8 mouse cellular contexts compared by ENCODE assay signal in the genomic region with DNA sequence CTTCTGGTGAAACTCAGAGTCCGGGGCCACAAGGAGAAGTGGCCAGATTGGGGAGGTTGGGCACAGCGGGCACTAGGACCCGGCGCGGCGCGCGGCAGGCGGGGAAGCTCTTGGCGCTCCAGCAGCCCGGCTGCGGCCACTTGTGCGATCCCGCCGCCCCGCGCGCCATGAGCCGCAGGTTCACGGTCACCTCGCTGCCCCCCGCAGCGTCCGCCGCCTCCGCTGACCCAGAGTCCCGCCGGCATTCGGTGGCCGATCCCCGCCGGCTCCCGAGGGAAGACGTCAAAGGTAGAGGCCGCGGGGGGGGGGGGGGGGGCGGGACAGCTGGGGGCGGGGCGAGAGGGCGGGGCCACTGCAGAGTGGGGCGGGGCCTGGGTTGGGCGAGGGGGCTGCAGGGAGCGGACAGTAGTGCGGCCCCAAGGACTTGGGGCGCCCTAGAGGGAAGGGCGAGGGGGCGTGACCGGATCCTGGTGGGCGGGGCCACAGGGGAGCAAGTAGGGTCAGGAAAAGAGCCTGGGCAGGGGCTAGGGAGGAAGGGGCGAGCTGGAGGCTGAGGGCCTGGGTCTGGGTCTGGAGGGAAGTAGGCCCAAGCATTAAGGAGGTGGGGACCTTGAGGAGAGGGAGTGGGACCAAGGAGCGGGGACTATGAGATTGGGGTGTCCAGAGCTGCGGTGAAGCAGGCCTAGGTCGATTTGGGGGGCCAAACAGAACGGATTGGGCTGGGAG. TPM values are rescaled to one million over a fixed set of nuclear protein-coding genes. Genes with fewer than 3 reads are reported as not detected.
DNase-seq lines count a peak whose midpoint lies in the region; ATAC-seq and TF ChIP-seq lines count a peak whose summit lies in the region.

Gene Slc12a5 (plus strand): TSS at position 87 of the 726 bp plus-strand sequence.

- no peaks in the 10 kb centered on the region for H3K36me3 ChIP-seq in thymus, adult 2 months (ENCODE audit: control insufficient read depth, insufficient read depth, low read length)
- no peaks in the 10 kb centered on the region for H3K36me3 ChIP-seq in forebrain, embryonic 15.5 days
- no peaks in the 10 kb centered on the region for H3K36me3 ChIP-seq in intestine, postnatal 0 days (ENCODE audit: control insufficient read depth, insufficient read depth)
- H3K36me3 ChIP-seq in limb, embryonic 12.5 days, result no peaks in the 10 kb centered on the region
- H3K36me3 ChIP-seq in midbrain, embryonic 12.5 days, result no peaks in the 10 kb centered on the region

- peak within 1 kb of the TSS; percentile 57 for H3K4me2 ChIP-seq in forebrain, embryonic 15.5 days (replicated peaks)
- peak within 1 kb of the TSS; percentile 80 for H3K4me2 ChIP-seq in intestine, postnatal 0 days (replicated peaks; ENCODE audit: low read depth)
- peak within 1 kb of the TSS; percentile 71 for H3K4me2 ChIP-seq in limb, embryonic 12.5 days
- peak within 1 kb of the TSS; percentile 65 for H3K4me2 ChIP-seq in midbrain, embryonic 12.5 days (replicated peaks)

- ATAC-seq in cerebellum, adult (ENCODE audit: insufficient number of reproducible peaks, low FRiP score, low TSS enrichment), result peak; percentile 46; the same call in 1 of the 2 replicates
- peak; percentile 46 for ATAC-seq in forebrain, embryonic 15.5 days (replicated peaks)
- 0 out of 2 replicates have a peak, but pooled peaks have one; percentile 25 for ATAC-seq in intestine, postnatal 0 days
- ATAC-seq in limb, embryonic 12.5 days (ENCODE audit: insufficient number of reproducible peaks, insufficient read depth, low FRiP score, low TSS enrichment, low read depth), result peak; percentile 80; the same call in 1 of the 2 replicates
- peak; percentile 57 for ATAC-seq in midbrain, embryonic 12.5 days (ENCODE audit: low FRiP score, low read depth)

- peak within 1 kb of the TSS; percentile 58 for H3K9ac ChIP-seq in forebrain, embryonic 15.5 days (replicated peaks)
- H3K9ac ChIP-seq in intestine, postnatal 0 days (ENCODE audit: low read depth, low read length), result no peak within 1 kb of the TSS
- H3K9ac ChIP-seq in limb, embryonic 12.5 days (replicated peaks), result peak within 1 kb of the TSS; percentile 63
- H3K9ac ChIP-seq in midbrain, embryonic 12.5 days (replicated peaks), result peak within 1 kb of the TSS; percentile 62

- TF ChIP-seq POLR2A in thymus, adult 2 months (IDR thresholded peaks at IDR 0.05; ENCODE audit: control insufficient read depth, extremely low read depth, insufficient read depth, low read length, poor library complexity), result no peak

- H3K9me3 ChIP-seq in forebrain, embryonic 15.5 days, result no peaks in the 10 kb centered on the region
- H3K9me3 ChIP-seq in intestine, postnatal 0 days (ENCODE audit: control insufficient read depth), result no peaks in the 10 kb centered on the region
- no peaks in the 10 kb centered on the region for H3K9me3 ChIP-seq in limb, embryonic 12.5 days
- no peaks in the 10 kb centered on the region for H3K9me3 ChIP-seq in midbrain, embryonic 12.5 days

- 6% methylated on average over 43 of the region's 54 CpGs for WGBS in thymus, adult 2 months
- 1% methylated on average over 39 of the region's 54 CpGs for WGBS in forebrain, embryonic 15.5 days
- WGBS in intestine, postnatal 0 days, result 2% methylated on average over 38 of the region's 54 CpGs
- 1% methylated on average over 38 of the region's 54 CpGs for WGBS in limb, embryonic 12.5 days
- 2% methylated on average over 45 of the region's 54 CpGs for WGBS in midbrain, embryonic 12.5 days

- peak; percentile 41 for DNase-seq in thymus, adult 2 months
- no peak for DNase-seq in thymus, adult 18-20 months
- peak; percentile 79 for DNase-seq in testis, postnatal 10 days (ENCODE audit: low spot score)

- no peak for TF ChIP-seq CTCF in thymus, adult 2 months (IDR thresholded peaks at IDR 0.05; ENCODE audit: borderline replicate concordance, control insufficient read depth, extremely low read depth, insufficient read depth, low read length, poor library complexity)
- no peak for TF ChIP-seq CTCF in intestine, postnatal 0 days (IDR thresholded peaks at IDR 0.05; ENCODE audit: low read depth)

- H3K27ac ChIP-seq in thymus, adult 2 months (ENCODE audit: control insufficient read depth, insufficient read depth, low read length), result no peak within 1 kb of the TSS
- H3K27ac ChIP-seq in forebrain, embryonic 15.5 days (replicated peaks), result 0 out of 2 replicates have a peak within 1 kb of the TSS, but pooled peaks have one; percentile 29
- no peak within 1 kb of the TSS for H3K27ac ChIP-seq in intestine, postnatal 0 days (ENCODE audit: low read depth, low read length)
- no peak within 1 kb of the TSS for H3K27ac ChIP-seq in limb, embryonic 12.5 days
- peak within 1 kb of the TSS; percentile 36; the same call in 1 of the 2 replicates for H3K27ac ChIP-seq in midbrain, embryonic 12.5 days (replicated peaks)

- peak within 1 kb of the TSS; percentile 44 for H3K4me3 ChIP-seq in thymus, adult 2 months (ENCODE audit: control insufficient read depth, insufficient read depth, low read length)
- peak within 1 kb of the TSS; percentile 56 for H3K4me3 ChIP-seq in forebrain, embryonic 15.5 days
- H3K4me3 ChIP-seq in intestine, postnatal 0 days (ENCODE audit: low read depth, low read length), result peak within 1 kb of the TSS; percentile 47
- peak within 1 kb of the TSS; percentile 64 for H3K4me3 ChIP-seq in limb, embryonic 12.5 days (replicated peaks)
- H3K4me3 ChIP-seq in midbrain, embryonic 12.5 days, result peak within 1 kb of the TSS; percentile 69

- no peaks in the 10 kb centered on the region; the same call in 1 of the 2 replicates for H3K27me3 ChIP-seq in thymus, adult 2 months (ENCODE audit: control insufficient read depth, insufficient read depth, low read length)
- H3K27me3 ChIP-seq in forebrain, embryonic 15.5 days, result peaks cover 2% of the 10 kb centered on the region
- H3K27me3 ChIP-seq in intestine, postnatal 0 days (replicated peaks; ENCODE audit: control insufficient read depth, insufficient read depth, low read length), result no peaks in the 10 kb centered on the region
- H3K27me3 ChIP-seq in limb, embryonic 12.5 days, result peaks cover 57% of the 10 kb centered on the region
- H3K27me3 ChIP-seq in midbrain, embryonic 12.5 days, result peaks cover 13% of the 10 kb centered on the region

- peaks cover 3% of the 10 kb centered on the region for H3K4me1 ChIP-seq in thymus, adult 2 months (replicated peaks; ENCODE audit: control insufficient read depth, insufficient read depth, low read length)
- peaks cover 33% of the 10 kb centered on the region for H3K4me1 ChIP-seq in forebrain, embryonic 15.5 days
- peaks cover 4% of the 10 kb centered on the region; the same call in 1 of the 2 replicates for H3K4me1 ChIP-seq in intestine, postnatal 0 days (replicated peaks; ENCODE audit: control insufficient read depth, insufficient read depth, low read length)
- no peaks in the 10 kb centered on the region; the same call in 1 of the 2 replicates for H3K4me1 ChIP-seq in limb, embryonic 12.5 days (replicated peaks)
- H3K4me1 ChIP-seq in midbrain, embryonic 12.5 days, result peaks cover 35% of the 10 kb centered on the region

RNA-seq across cellular contexts. Expression of gene Slc12a5, which starts in this region (rescaled TPM):
- 0.70 and 1.3 TPM in 2 replicates for polyA plus RNA-seq in thymus, adult 2 months (2012; rRNA removed)
- 16.2 and 17.2 TPM in 2 replicates for polyA plus RNA-seq in forebrain, embryonic 15.5 days (2015; fragmentation: Nextera tagmentation; extraction: Ambion mirVana)
- polyA plus RNA-seq in intestine, postnatal 0 days (2015; fragmentation: Nextera tagmentation; extraction: Ambion mirVana), result 0.09 and 0.47 TPM in 2 replicates
- 1.5 and 1.6 TPM in 2 replicates for polyA plus RNA-seq in limb, embryonic 12.5 days (2016; fragmentation: Nextera tagmentation; extraction: Ambion mirVana)
- polyA plus RNA-seq in midbrain, embryonic 12.5 days (2016; fragmentation: Nextera tagmentation; extraction: Ambion mirVana), result 8.1 and 9.9 TPM in 2 replicates

Comparison
In these comparisons a context has a peak if more than half of its experiments do, and no peak if none do; other contexts are left out.
1. DNase-seq: peak in thymus, adult 2 months (single experiment) and testis, postnatal 10 days (single experiment); none in thymus, adult 18-20 months (0 of 2).
2. Peak in ATAC-seq, H3K4me3 ChIP-seq and H3K4me2 ChIP-seq in intestine, postnatal 0 days; RNA of the gene not detected or under 1 TPM.
3. H3K27ac ChIP-seq: peak in forebrain, embryonic 15.5 days (single experiment) and midbrain, embryonic 12.5 days (single experiment); none in thymus, adult 2 months (single experiment), intestine, postnatal 0 days (single experiment) and limb, embryonic 12.5 days (single experiment).
4. ATAC-seq: peak in every context shown above with its lines; median percentile 80 in limb, embryonic 12.5 days; 57 in midbrain, embryonic 12.5 days; 46 in cerebellum, adult; 46 in forebrain, embryonic 15.5 days; 25 in intestine, postnatal 0 days.
5. Peak in every context shown above with its lines, with median percentiles within 50 percentile points of each other: H3K4me3 ChIP-seq and H3K4me2 ChIP-seq.